ENCODE assay signal across 11 mouse cellular contexts in genomic region chr10:69982701-69983100, GRCm38 (mm10).
"Had no signal": no experiment of that assay in that cellular context is flagged by ENCODE, and none has a peak within 500 bp of the region (broad histone marks: within the 10 kb centered on the region; RNA-seq: fewer than 3 reads in every experiment).

No protein-coding gene starts in this region.

- DNase-seq: liver, postnatal 0 days; lung, adult 2 months; lung, postnatal 14 days; lung, postnatal 4 days; right cerebral cortex, postnatal 14 days; thymus, adult 2 months; thymus, postnatal 25 days; thymus, postnatal 4 days had no signal

- ATAC-seq: liver, postnatal 0 days; lung, postnatal 0 days; midbrain, embryonic 13.5 days; midbrain, embryonic 15.5 days had no signal
